Mouse (Mus musculus) layer of hippocampus, adult 2 months (tissue): Measurements from ENCODE around the gene H2-M5. TPM values are rescaled to one million over a fixed set of nuclear protein-coding genes. Genes with fewer than 3 reads are reported as not detected.
A peak's percentile ranks its signal among the peaks of the same experiment; 100 is the strongest.

ENCODE experiments used
- DNase-seq, 2 experiments: peaks; one replicate each; pipeline ENCODE4 v3.0.0; 2022; ENCODE audit warnings: low spot score in 2 of 2
- H3K27ac ChIP-seq: fragments of 200-600 bp; 2 replicates; pipeline ENCODE4 v1.8.1; 2022
- H3K4me3 ChIP-seq: fragments of 200-600 bp; 2 replicates; pipeline ENCODE4 v1.8.1; 2022; ENCODE audit warnings: mild to moderate bottlenecking
- CTCF ChIP-seq: fragments of 200-600 bp; conservative IDR thresholded peaks from 2 replicates; pipeline ENCODE4 v1.8.1; 2022; ENCODE audit warnings: antibody characterized with exemption, mild to moderate bottlenecking, moderate library complexity
- total RNA-seq, 2 experiments: library from RNA; stranded (reverse); gene quantifications; 2 replicates each; pipeline ENCODE4 v1.2.3; 2021

H2-M5 gene
- total RNA-seq, 2 experiments from 2014 or later = 0.37 to 1.2 TPM

- H3K4me3 ChIP-seq = no peak overlapping the region
- no peak for TF ChIP-seq CTCF
- H3K27ac ChIP-seq = no peak overlapping the region
- DNase-seq = no peak
These were observed 36.7 kb downstream of the H2-M5 start for GRCm38 (mm10) chr17:36952631-36953030.

DNA sequence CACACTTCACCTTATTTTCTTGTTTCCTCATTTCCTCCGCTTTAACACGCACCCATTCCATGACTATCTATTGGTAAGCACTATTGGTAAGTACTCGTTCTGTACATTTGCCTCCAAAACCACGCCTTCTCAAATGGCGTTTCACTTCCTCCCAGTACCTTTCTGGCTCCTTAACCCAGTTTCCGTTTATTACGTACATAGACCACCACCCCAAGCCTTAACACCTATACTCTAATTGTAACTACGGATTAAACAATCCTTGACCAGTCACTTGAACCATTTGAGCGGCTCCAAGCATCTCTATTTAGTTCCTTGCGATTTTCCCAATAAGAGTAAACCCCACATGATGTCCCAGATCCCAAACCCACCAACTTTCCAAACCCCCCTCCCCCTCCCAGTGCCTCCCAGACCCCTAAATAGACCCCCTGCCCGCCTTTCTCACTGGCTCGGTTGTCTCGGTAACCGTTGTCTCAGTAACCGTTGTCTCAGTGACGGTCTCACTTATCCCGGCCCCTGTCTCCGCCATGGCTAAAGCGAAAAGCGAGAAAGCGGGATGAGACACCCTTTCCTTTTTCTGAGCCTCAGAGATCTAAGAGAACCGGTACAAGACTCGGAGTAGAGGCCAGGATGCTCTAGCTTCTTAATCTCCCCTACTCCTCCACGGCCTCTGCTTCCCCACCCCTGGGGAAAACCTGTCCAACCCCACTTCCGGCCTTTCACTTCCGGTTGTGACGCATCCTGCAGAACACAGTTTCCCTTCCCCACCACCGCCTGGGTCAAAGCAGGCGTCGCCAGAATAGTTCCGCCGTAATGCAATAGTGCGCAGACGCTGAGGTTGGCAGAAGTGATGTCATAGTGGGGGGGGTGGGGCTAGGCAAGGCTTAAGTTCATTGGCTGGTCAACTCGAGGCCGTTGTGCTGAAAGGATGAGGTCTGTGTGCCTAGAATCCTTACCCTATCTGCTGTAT is 38.1 kb downstream of the H2-M5 start, which contains the start of gene Ppp1r11:
Gene Ppp1r11, minus strand, starts transcription at position 761 of the 967 bp plus-strand sequence.
- H3K27ac ChIP-seq = peak within 1 kb of the TSS; percentile 93
- peak within 1 kb of the TSS; percentile 95 for H3K4me3 ChIP-seq
- DNase-seq = peak; percentile 97 to 98
- no peak for TF ChIP-seq CTCF

DNA sequence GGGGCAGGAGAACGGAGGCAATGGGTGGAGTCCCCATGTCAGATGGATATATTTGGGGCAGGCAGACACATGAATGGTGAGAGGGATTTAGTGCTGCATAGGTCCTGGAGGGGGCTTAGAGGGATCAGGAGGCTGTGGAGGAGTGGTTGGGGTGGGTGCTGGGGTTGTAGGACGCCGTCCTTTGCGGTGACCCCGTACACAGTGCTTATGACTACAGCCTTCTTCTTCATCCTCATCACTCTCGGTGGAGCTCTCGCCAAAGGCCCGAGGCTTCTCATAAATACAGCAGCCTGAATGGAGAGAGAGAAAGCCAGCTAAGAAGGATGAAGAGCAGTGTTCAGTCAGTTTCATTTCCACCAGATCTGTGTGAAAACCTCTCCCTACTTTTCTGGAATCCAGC is 40.1 kb downstream of the H2-M5 start:
- no peak for DNase-seq
- no peak overlapping the region for H3K27ac ChIP-seq
- no peak overlapping the region for H3K4me3 ChIP-seq
- no peak for TF ChIP-seq CTCF

GRCm38 (mm10) chr17:36948286-36948685 is 41.1 kb downstream of the H2-M5 start:
- TF ChIP-seq CTCF = no peak
- no peak overlapping the region for H3K4me3 ChIP-seq
- no peak overlapping the region for H3K27ac ChIP-seq
- no peak for DNase-seq

GRCm38 (mm10) chr17:36947051-36947819 is 42.1 kb downstream of the H2-M5 start:
- Histone ChIP-seq H3K27ac (peak overlapping the region; percentile 89), H3K4me3 (peak overlapping the region; percentile 67)
- DNase-seq = peak in 1 of 2 experiments; percentile 58
- TF ChIP-seq CTCF = peak; percentile 61

GRCm38 (mm10) chr17:36944121-36944775 is 45.1 kb downstream of the H2-M5 start:
- DNase-seq = no peak
- Histone ChIP-seq H3K4me3 (no peak overlapping the region), H3K27ac (no peak overlapping the region)
- peak; percentile 76 for TF ChIP-seq CTCF

DNA sequence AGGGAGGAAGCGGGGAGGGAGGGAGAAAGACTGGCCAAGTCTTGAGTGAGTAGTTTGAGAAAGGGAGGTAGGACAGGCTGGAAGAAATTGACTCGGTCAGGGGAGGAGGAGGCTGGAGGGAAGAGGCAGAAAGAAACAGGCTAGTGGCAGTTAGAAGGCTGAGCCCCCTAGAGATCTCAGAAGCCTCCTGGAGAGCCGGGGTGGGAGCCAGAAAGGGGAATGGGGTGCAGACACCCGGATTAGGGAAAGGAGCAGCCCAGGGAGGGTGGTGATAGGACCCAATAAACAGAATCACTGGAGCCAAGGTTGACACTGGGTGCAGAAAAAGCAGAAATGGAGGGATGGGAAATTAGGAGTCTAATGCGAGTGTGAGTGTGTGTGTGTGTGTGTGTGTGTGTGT is 45.6 kb downstream of the H2-M5 start:
- TF ChIP-seq CTCF = no peak
- DNase-seq = no peak
- H3K27ac ChIP-seq = peak overlapping the region; percentile 50; the same call in 1 of the 2 replicates

DNA sequence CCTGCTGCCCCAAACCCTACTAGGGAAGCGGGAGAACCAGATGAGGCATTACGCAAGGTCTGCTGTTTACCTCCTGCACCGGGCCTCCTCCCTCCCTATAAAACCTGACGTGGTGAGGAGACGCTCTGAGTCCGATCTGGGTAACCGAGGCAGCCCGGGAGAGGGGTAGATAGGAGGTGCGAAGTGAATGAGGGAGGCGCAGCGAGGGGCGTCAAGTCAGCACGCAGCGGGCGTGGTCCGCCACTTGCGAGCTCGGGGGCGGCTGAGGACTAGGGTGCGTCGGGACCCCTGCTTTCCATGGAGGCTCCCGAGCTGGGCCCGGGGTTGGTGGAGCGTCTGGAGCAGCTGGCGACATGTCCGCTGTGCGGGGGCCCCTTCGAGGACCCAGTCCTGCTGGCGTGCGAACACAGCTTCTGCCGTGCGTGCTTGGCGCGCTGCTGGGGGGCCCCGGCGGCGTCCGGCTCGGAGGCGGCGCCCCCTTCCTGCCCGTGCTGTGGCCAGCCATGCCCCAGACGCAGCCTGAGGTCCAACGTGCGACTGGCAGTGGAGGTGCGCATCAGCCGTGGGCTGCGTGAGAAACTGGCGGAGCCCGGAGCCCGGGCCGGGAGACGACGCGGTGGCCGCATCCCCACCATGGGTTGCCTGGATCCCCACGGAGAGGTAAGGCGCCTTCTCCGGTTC is 46.4 kb downstream of the H2-M5 start, which contains the start of gene Rnf39:
Gene Rnf39, plus strand, starts transcription at position 128 of the 681 bp plus-strand sequence.
- no peak for TF ChIP-seq CTCF
- H3K27ac ChIP-seq = peak within 1 kb of the TSS; percentile 50
- peak within 1 kb of the TSS; percentile 58 for H3K4me3 ChIP-seq
- peak in 1 of 2 experiments; percentile 49 for DNase-seq

More for the DNA sequence above, 45.6 kb downstream of the H2-M5 start:
- H3K4me3 ChIP-seq = peak overlapping the region; percentile 58

GRCm38 (mm10) chr17:36942391-36942790 is 46.9 kb downstream of the H2-M5 start:
- DNase-seq = peak in 1 of 2 experiments; percentile 58
- Histone ChIP-seq H3K27ac (peak overlapping the region; percentile 50; the same call in 1 of the 2 replicates), H3K4me3 (peak overlapping the region; percentile 58)
- TF ChIP-seq CTCF = no peak

- no peak overlapping the region for H3K4me3 ChIP-seq
- no peak for DNase-seq
- no peak overlapping the region for H3K27ac ChIP-seq
- TF ChIP-seq CTCF = no peak
These were observed 51.3 kb downstream of the H2-M5 start for GRCm38 (mm10) chr17:36938056-36938455.

Other genes with a start within 250 kb of the H2-M5 start
- gene H2-M10.5, start 216.6 kb downstream of the H2-M5 start, total RNA-seq = not detected
- gene H2-M10.6, start 177.4 kb downstream of the H2-M5 start, total RNA-seq = not detected
- 10 to 100 TPM; 22.5 to 26.1 TPM for gene Trim26, start 152.4 kb downstream of the H2-M5 start, total RNA-seq
- gene Trim15, start 122.3 kb downstream of the H2-M5 start, total RNA-seq = not detected
- not detected for gene Trim10, start 120.0 kb downstream of the H2-M5 start, total RNA-seq
- gene Trim40, start 99.4 kb downstream of the H2-M5 start, total RNA-seq = not detected
- gene Trim31, start 91.4 kb downstream of the H2-M5 start, total RNA-seq = under 1 TPM in 1 of 2 experiments, not detected in 1; 0.15 TPM
- gene Rnf39, start 46.6 kb downstream of the H2-M5 start, total RNA-seq = 1 to 10 TPM; 5.2 to 5.3 TPM
- gene Ppp1r11, start 37.8 kb downstream of the H2-M5 start, total RNA-seq = 100 to 1,000 TPM; 132 to 139 TPM
- 10 to 100 TPM; 30.6 to 34.5 TPM for gene Znrd1, start 31.0 kb downstream of the H2-M5 start, total RNA-seq
- gene Znrd1as, start 30.9 kb downstream of the H2-M5 start, total RNA-seq = 1 to 10 TPM; 6.2 to 7.3 TPM
- gene 2410137M14Rik, start 8.3 kb downstream of the H2-M5 start, total RNA-seq = not detected
- 10 to 100 TPM; 15.0 to 15.8 TPM for gene Zfp57, start 11.6 kb upstream of the H2-M5 start, total RNA-seq
- gene Mog, start 33.9 kb upstream of the H2-M5 start, total RNA-seq = 10 to 100 TPM; 42.6 to 45.6 TPM
- gene Gabbr1, start 56.4 kb upstream of the H2-M5 start, total RNA-seq = 100 to 1,000 TPM; 682 to 738 TPM
- gene Olfr90, start 99.0 kb upstream of the H2-M5 start, total RNA-seq = not detected
- gene Olfr91, start 108.7 kb upstream of the H2-M5 start, total RNA-seq = not detected
- gene Olfr92, start 130.6 kb upstream of the H2-M5 start, total RNA-seq = not detected
- gene Olfr93, start 172.0 kb upstream of the H2-M5 start, total RNA-seq = not detected
- gene Ubd, start 204.4 kb upstream of the H2-M5 start, total RNA-seq = not detected
- gene Olfr94, start 211.5 kb upstream of the H2-M5 start, total RNA-seq = not detected
- not detected for gene Olfr95, start 223.6 kb upstream of the H2-M5 start, total RNA-seq
- not detected for gene Olfr96, start 230.6 kb upstream of the H2-M5 start, total RNA-seq
- gene Olfr97, start 247.8 kb upstream of the H2-M5 start, total RNA-seq = not detected